Mouse (Mus musculus) CD8-positive naive resting alpha-beta T cell, adult 2 months (primary cell): Measurements from ENCODE around the gene Nsun7.

Source experiments
- DNase-seq, 2 experiments: peaks; one replicate each; pipeline ENCODE4 v3.0.0; 2022; ENCODE audit warnings: low read depth in 2 of 2, low spot score in 2 of 2

The Nsun7 gene

GRCm38 (mm10) chr5:66279650-66280049 is 20.0 kb downstream of the Nsun7 start:
- DNase-seq, result no peak

- DNase-seq, result no peak
Measured at GRCm38 (mm10) chr5:66280742-66281141, 21.0 kb downstream of the Nsun7 start.

- no peak for DNase-seq
Measured at GRCm38 (mm10) chr5:66294106-66294625, 34.5 kb downstream of the Nsun7 start.

- no peak for DNase-seq
Measured at GRCm38 (mm10) chr5:66294952-66295351, 35.3 kb downstream of the Nsun7 start.

GRCm38 (mm10) chr5:66296116-66296515 is 36.4 kb downstream of the Nsun7 start:
- no peak for DNase-seq

- DNase-seq, result no peak
Measured at GRCm38 (mm10) chr5:66298856-66299255, 39.2 kb downstream of the Nsun7 start.

- DNase-seq, result no peak
Measured at GRCm38 (mm10) chr5:66300576-66300975, 40.9 kb downstream of the Nsun7 start.

GRCm38 (mm10) chr5:66302085-66302815 is 42.6 kb downstream of the Nsun7 start:
- no peak for DNase-seq

- no peak for DNase-seq
Measured at GRCm38 (mm10) chr5:66302873-66303272, 43.2 kb downstream of the Nsun7 start.

GRCm38 (mm10) chr5:66304300-66305067 is 44.8 kb downstream of the Nsun7 start:
- DNase-seq, result no peak

- DNase-seq, result no peak
Measured at GRCm38 (mm10) chr5:66305511-66305910, 45.8 kb downstream of the Nsun7 start.

GRCm38 (mm10) chr5:66310328-66310727 is 50.6 kb downstream of the Nsun7 start:
- no peak for DNase-seq

- no peak for DNase-seq
Measured at GRCm38 (mm10) chr5:66310806-66311205, 51.1 kb downstream of the Nsun7 start.

GRCm38 (mm10) chr5:66315791-66316190 is 56.1 kb downstream of the Nsun7 start:
- DNase-seq, result no peak

GRCm38 (mm10) chr5:66319341-66319740 is 59.6 kb downstream of the Nsun7 start:
- DNase-seq, result peak; percentile 43 to 65

GRCm38 (mm10) chr5:66319827-66320404 is 60.2 kb downstream of the Nsun7 start:
- DNase-seq, result no peak

GRCm38 (mm10) chr5:66323131-66323530 is 63.4 kb downstream of the Nsun7 start:
- DNase-seq, result no peak

- no peak for DNase-seq
Measured at GRCm38 (mm10) chr5:66323603-66324002, 63.9 kb downstream of the Nsun7 start.

- DNase-seq, result peak; percentile 19 to 29
Measured at GRCm38 (mm10) chr5:66326395-66326794, 66.7 kb downstream of the Nsun7 start.

GRCm38 (mm10) chr5:66327949-66328726 is 68.4 kb downstream of the Nsun7 start:
- no peak for DNase-seq

- DNase-seq, result no peak
Measured at GRCm38 (mm10) chr5:66328766-66329165, 69.1 kb downstream of the Nsun7 start.
